Mouse (Mus musculus) embryonic stem cell, embryonic (primary cell): ENCODE data around the gene Etfa.

ENCODE experiments used
- CTCF ChIA-PET, 4 experiments: fragments of 300-600 bp in 2 of 4; fragments of 350-600 bp in 2 of 4; sonication (Branson Sonifier 250); formaldehyde crosslinking; loops; one replicate each; lab custom pipeline; 2022; ENCODE audit warnings: inconsistent platforms in 2 of 4; lab: Charles Lee
- POLR2A ChIA-PET, 4 experiments: fragments of 300-600 bp in 2 of 4; fragments of 350-600 bp in 2 of 4; sonication (Branson Sonifier 250); formaldehyde crosslinking; loops; one replicate each; lab custom pipeline; 2022; ENCODE audit warnings: antibody characterized with exemption in 4 of 4, inconsistent platforms in 1 of 4; lab: Charles Lee

Etfa gene

DNA sequence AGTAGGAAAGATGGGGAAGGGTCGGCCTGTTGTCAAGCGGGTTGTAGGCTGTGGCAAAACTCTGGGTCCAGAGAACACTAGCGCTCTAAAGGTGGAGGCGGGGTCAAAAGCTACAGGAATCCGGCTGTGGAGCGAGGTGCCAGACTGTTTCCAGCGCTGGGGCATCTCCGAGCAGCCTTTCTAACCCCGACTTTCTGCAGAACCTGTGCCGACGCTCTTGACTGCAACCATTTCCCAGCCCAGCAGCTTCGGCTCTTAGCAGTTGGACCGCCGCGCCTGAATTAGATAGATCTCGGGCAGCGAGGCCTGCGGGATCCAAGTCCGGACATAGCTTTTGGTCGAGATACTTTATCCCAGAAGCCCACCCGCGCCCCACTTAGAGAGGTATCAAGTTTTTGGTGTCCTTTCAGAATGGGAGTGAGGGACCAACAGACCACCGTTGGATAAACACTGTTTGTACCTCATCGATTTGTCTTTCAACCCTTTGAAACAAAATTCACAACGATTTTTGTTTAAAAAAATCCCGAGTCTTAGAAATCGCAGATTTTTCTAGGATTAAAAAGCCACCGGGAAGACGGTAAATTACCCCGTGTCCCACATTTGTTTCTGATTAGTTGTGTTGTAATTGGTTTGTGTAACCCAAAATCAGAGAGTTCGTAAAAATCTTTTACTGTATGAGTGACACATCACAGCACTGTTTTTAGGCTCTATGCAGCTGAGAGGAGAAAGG is 27.8 kb upstream of the Etfa start:
- POLR2A ChIA-PET = interaction anchor here in 3 of 4 experiments (0.6 to 1.5 kb wide), 4 partner anchors 9 to 502 kb away, joined by 3 to 5 read pairs (median 4); partner anchors contain the start of gene Rcn2 (in 1 of the 3)
- CTCF ChIA-PET = interaction anchor here in 1 of 4 experiments (0.6 kb wide), 1 partner anchor 1008 kb away, joined by 4 read pairs; no protein-coding TSS in a partner anchor

DNA sequence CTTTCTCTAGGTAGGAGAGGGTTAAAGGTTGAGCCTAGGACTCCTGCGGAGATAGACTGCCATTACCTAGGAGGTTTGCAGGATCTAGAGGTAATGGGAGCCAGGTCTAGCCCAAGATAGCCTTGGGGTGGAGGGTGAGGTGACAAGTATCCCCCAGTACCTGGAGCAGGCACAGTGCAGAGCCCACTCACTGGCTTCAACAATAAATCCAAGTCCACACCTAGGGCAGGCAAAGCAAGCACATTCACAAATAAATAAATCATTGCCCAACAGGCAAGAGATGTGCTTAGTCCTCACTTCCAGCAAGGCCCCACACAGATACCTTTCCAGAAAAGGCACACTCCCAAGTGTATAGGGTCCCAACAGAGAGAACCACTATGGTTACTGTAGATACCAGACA is 27.0 kb upstream of the Etfa start:
- ChIA-PET CTCF (interaction anchor here in 2 of 4 experiments (0.7 kb wide), 3 partner anchors 142 to 411 kb away, joined by 3 to 6 read pairs (median 3); no protein-coding TSS in a partner anchor), POLR2A (interaction anchor here in 1 of 4 experiments (1.2 kb wide), 1 partner anchor 14 kb away, joined by 3 read pairs; no protein-coding TSS in a partner anchor)

DNA sequence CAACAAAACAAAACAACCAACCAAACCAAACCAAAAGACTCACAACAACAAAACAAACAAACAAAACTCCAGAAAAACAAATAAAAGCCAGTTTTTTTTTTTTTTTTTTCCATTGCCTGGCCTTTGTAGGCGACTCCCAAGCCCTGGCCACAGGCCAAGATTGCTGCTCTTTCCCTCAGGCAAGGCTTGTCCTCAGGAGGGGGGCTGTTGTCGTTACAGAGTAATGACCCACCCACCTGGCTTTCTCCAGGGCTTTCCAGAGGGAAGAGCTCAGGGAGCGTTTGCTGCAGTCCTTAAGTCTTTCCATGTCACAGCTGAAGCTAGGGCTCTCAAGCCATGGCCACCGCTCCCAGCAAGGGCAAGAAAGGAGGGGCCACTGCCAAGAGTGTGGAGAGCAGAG is 26.3 kb upstream of the Etfa start, which contains the start of gene Isl2:
Isl2 (plus strand) TSS at position 296 of the 400 bp plus-strand sequence.
- ChIA-PET POLR2A (no interaction called here), CTCF (interaction anchor here in 2 of 4 experiments (0.6 to 0.7 kb wide), 4 partner anchors 56 to 412 kb away, joined by 3 to 6 read pairs (median 3); no protein-coding TSS in a partner anchor)

DNA sequence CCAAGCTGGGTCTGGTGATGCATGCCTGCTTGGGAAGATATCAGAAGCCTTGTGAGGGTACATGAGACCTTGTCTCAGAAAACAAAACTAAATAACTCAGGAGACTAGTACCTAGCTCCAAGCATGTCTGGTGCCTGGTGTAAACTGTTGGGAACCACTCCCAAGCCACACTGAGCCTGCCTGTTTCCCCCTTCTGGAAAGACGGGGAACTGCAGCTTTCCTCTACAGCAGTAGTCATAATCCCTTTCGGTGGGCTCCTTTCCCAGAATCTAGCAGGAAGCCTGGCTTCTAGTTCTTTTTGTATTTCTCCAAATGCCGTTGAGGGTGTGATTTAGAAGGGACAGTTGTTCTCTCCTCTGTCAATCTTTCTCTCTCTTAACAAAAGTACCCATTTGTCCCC is 23.9 kb upstream of the Etfa start:
- CTCF ChIA-PET = interaction anchor here (0.5 to 2.5 kb wide), 20 partner anchors 12 to 1278 kb away, joined by 3 to 12 read pairs (median 4); partner anchors contain the start of gene Scaper (in 1 of the 4)

DNA sequence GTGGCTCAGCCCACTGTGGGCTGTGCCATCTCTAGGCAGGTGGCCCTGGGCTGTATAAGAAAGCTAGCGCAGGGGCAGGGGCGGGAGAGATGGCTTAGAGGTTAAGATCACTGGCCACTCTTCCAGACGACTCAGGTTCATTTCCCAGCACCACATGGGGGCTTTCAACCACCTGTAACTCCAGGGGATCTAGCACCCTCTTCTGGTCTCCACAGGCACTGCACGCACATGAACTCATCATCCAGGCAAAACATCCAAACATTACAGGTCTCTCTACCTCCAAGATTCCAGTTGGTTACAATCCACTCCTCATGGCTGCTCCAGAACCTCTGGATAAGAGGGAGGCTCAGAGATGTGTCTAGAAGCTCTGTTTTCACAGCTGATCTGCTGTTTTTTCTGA is 13.7 kb upstream of the Etfa start:
- POLR2A ChIA-PET = interaction anchor here in 2 of 4 experiments (1.1 to 2.3 kb wide), 5 partner anchors 14 to 96 kb away, joined by 3 to 13 read pairs (median 3); partner anchors contain the start of gene Etfa (in 1 of the 2)
- CTCF ChIA-PET = interaction anchor here in 3 of 4 experiments (0.7 to 2.7 kb wide), 9 partner anchors 13 to 116 kb away, joined by 3 to 19 read pairs (median 5); partner anchors contain the start of gene Etfa (in 1 of the 3)

More for the DNA sequence above, 23.9 kb upstream of the Etfa start:
- POLR2A ChIA-PET = interaction anchor here in 3 of 4 experiments (0.5 to 1.3 kb wide), 10 partner anchors 15 to 305 kb away, joined by 3 to 4 read pairs (median 3); partner anchors contain the start of gene Etfa (in 1 of the 3)

DNA sequence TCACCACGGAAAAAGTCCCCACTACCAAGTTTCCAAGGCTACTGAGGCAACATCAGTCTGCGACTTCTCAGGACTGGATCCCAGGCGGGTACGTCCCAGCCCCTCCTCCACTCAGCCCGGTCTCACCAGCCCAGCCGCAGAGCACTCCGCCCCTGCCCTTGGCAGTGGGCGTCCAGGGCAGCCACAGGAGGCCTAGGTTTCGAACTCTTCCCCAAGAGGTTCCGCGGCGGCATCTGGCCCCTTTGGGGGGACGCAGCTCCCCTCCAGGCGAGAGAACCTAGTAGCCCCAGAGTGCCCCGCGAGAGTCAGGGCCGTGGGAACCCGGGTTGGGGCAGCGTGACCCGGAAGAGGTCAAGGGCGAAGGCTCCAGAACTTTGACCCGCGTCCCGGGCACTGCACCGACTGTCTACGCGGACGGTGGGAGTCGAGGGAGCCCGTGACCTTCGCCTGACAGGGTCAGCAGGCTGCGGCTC is 486 bp downstream of the Etfa start:
- CTCF ChIA-PET = interaction anchor here in 1 of 4 experiments (2.5 kb wide), 1 partner anchor 14 kb away, joined by 6 read pairs; no protein-coding TSS in a partner anchor

DNA sequence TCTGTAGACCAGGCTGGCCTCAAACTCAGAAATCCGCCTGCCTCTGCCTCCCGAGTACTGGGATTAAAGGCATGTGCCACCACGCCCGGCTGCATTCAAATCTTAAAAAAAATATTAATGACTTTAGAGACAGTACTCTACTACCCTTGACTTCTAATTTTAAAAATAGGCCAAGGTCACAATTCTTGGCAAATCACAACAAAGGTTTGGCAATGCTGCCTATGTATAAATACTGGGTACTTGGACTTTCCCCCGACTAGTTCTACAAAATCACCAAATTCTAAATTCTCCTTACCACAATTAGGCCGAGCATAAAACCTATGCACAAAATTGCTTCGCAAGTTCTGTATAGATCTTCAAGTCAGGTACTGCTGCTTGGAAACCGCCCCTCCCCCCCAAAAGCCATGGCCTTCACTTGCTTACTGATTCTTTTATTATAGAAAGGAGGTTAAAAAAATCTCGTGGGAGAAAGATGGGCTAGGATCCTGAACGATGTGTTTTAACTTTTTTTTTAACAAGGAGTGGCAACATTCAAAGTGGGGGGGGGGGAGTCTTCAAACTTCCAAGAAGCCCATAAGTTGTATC is 1.3 kb downstream of the Etfa start:
- CTCF ChIA-PET = no interaction called here
- POLR2A ChIA-PET = interaction anchor here in 2 of 4 experiments (0.8 to 1.7 kb wide), 5 partner anchors 9 to 642 kb away, joined by 3 to 4 read pairs (median 3); no protein-coding TSS in a partner anchor

More for the DNA sequence above, 486 bp downstream of the Etfa start:
- POLR2A ChIA-PET = interaction anchor here (0.6 to 1.9 kb wide), 27 partner anchors 9 to 1023 kb away, joined by 3 to 13 read pairs (median 3); partner anchors contain the start of gene Scaper (in 2 of the 4)

DNA sequence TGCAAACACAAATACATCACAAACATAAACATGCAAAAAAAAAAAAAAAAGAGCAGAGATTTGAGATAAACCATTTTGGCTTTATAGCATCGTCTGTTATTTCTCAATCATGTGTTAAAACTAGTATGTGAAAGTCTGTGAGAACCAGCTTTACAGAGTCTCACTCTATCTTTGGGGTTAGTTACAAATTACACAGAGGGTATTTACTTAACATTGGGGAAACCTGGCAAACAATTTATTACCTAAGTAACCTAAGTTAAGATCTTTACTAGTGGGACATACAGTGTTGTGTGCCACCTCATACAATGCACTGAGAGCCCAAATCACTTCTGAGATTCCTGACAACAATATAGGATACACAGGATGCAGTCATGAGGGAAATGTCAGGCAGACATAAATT is 2.3 kb downstream of the Etfa start:
- ChIA-PET CTCF (no interaction called here), POLR2A (interaction anchor here in 2 of 4 experiments (0.6 to 0.7 kb wide), 2 partner anchors 46 to 428 kb away, joined by 3 read pairs; partner anchors contain the start of gene Scaper (in 1 of the 2))

DNA sequence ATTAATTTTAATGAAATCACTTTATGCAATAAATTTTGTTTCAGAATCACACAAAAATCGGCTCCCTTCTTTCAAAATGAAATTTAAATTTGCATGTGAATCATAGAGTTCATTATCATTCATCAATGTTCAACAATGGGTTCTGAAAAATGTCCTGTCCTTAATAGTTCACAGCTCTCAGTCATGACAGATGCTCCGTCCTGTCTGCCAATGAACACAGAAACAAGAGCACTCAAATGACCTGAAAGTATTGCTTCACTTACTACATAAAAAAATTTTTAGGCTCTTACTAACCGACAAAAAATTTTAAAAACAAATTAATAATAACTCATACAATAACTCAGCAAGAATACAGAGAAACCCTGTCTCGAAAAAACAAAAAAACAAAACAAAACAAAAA is 3.3 kb downstream of the Etfa start:
- ChIA-PET CTCF (no interaction called here), POLR2A (interaction anchor here in 1 of 4 experiments (1.1 kb wide), 1 partner anchor 77 kb away, joined by 4 read pairs; no protein-coding TSS in a partner anchor)

DNA sequence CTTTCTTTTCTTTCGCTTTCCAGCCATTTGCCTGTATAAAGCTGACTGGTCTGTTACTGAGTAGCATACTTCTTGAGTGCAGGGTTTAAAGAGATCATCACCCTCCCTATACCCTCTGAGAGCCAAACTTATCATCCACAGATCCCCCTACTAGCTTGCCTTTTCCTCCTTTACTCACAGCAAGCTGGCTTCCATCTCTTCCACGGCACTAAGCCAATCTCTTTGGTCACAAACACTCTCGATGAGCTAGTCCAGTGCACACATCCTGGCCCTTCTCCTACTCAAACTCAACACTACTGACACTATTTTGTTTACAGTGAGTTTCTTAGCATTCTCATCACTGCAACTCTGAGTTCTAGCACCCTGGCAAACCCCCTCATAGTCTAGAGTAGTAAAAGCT is 4.1 kb downstream of the Etfa start:
- ChIA-PET POLR2A (interaction anchor here in 1 of 4 experiments (1.1 kb wide), 1 partner anchor 76 kb away, joined by 4 read pairs; no protein-coding TSS in a partner anchor), CTCF (interaction anchor here in 1 of 4 experiments (0.6 kb wide), 2 partner anchors 576 to 993 kb away, joined by 3 to 4 read pairs; no protein-coding TSS in a partner anchor)

DNA sequence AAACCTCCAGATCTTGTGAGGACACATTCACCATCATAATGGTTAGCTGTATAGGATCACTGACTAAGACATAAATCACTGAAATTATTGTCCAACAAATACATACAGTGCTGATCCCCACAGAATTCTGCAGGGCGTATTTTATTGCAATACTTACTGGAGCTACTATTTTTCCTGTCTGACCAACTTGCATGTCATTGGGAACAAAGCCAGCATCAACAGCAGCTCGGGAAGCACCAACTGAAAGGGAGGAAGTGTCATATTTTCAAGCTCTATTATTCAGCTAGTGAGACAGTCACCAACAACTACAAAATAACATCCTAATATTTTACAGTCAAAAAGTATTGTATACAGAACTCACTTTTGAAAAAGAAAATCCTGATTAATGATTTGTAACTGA is 29.9 kb downstream of the Etfa start:
- ChIA-PET CTCF (no interaction called here), POLR2A (interaction anchor here in 1 of 4 experiments (0.6 kb wide), 1 partner anchor 223 kb away, joined by 4 read pairs; no protein-coding TSS in a partner anchor)

DNA sequence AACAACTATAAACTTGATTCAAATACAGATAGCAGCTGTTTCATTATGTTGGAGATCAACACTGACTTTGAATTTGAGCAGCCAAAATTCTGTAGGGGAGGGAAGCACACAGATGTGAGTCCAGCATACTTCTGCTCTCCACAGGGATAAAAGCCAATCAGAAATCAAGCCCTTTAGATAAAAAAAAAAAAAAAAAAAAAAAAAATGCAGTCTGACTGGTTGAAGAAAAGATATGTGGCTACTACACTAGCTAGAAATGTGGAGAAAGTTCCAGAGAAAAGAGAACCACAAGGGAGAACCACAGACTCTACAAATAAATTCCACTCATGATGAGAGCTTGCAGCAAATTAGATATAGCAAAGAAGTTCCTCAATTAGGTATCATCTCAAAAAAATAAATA is 33.3 kb downstream of the Etfa start:
- CTCF ChIA-PET = no interaction called here

DNA sequence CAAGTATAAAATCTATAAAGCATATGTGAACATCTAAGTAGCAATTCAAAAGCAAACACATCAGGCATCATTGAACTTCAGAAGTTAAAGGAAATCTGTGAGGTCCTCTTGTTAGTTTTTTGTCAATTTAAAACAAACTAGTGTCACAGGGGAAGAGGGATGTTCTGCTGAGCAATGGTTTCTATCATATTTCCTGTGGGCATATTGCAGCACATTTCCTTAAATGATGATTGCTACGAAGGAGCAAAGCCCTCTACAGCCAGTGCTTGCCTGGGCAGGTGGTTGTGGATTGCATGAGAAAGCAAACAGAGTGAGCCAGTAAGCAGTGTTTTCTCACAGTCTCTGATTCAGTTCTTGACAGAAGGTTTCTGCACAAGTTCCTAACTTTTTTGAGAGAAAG is 36.0 kb downstream of the Etfa start:
- POLR2A ChIA-PET = interaction anchor here in 1 of 4 experiments (1.0 kb wide), 1 partner anchor 10 kb away, joined by 4 read pairs; no protein-coding TSS in a partner anchor

More for the DNA sequence above, 33.3 kb downstream of the Etfa start:
- POLR2A ChIA-PET = interaction anchor here in 1 of 4 experiments (0.6 kb wide), 1 partner anchor 12 kb away, joined by 7 read pairs; no protein-coding TSS in a partner anchor

DNA sequence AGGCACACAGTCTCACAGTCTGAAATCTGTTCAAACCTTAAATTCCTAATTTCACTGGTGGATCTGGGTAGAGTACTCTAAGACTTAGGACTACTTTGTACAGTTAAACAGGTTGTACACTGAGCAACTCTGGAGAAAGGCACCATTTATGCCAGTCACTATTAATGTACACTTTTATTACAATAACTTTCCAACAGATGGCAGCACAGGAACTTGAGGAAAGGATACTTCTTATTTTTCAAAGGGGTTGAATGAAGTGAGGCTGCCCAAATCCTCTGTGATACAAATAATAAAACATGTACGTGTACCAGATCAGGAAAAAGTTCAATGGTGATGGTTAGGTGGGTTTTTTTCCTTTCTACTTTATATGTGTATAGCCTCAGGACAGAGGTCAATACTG is 43.6 kb downstream of the Etfa start:
- CTCF ChIA-PET = no interaction called here
- POLR2A ChIA-PET = no interaction called here

More for the DNA sequence above, 36.0 kb downstream of the Etfa start:
- CTCF ChIA-PET = no interaction called here

DNA sequence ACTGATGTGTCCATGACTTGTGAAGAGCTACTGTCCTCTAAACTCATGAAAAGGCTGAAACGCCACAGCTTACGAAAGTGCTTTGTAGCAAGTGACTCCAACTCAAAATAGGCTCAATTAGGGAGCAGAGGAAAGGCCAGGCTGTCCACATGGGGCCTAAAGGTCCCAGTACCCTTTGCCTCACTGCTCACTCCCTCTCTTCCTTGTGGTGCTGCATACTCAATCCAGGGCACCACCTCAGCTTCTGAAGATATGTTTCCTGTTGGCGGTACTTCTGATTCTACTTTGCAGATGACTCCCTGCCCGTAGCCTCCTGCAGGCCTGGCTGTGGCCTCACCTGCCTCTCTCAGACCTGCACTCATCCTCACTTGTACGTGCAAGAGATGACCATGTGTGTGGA is 58.7 kb downstream of the Etfa start:
- ChIA-PET CTCF (interaction anchor here in 1 of 4 experiments (0.6 kb wide), 2 partner anchors 45 to 1904 kb away, joined by 3 to 14 read pairs; no protein-coding TSS in a partner anchor), POLR2A (interaction anchor here in 2 of 4 experiments (0.8 to 1.4 kb wide), 3 partner anchors 13 to 59 kb away, joined by 3 to 5 read pairs (median 4); partner anchors contain the start of gene Etfa (in 1 of the 2))

DNA sequence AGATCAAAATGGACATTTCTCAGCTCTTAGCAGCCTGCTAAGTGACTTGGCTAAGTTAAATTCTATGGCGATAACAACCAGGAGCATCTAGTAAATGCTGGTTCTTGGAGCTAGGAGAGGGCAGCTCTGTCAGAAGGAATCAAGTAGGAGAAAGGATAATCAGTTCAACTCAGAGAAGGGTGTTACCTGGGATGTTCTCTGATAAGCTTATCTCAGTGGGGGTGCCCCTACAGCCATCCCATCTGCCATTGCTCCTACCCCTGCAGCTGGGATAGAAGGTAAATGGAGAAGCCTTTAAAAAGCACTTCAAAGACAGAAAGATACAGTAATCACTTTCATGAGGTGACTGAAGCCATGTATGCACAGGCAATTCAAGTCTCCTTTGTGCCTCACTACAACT is 59.1 kb downstream of the Etfa start:
- CTCF ChIA-PET = interaction anchor here in 1 of 4 experiments (0.6 kb wide), 2 partner anchors 44 to 1905 kb away, joined by 3 to 14 read pairs; no protein-coding TSS in a partner anchor
- POLR2A ChIA-PET = interaction anchor here in 2 of 4 experiments (0.6 to 1.3 kb wide), 4 partner anchors 13 to 59 kb away, joined by 3 to 4 read pairs (median 3); partner anchors contain the start of gene Etfa (in 1 of the 2)

DNA sequence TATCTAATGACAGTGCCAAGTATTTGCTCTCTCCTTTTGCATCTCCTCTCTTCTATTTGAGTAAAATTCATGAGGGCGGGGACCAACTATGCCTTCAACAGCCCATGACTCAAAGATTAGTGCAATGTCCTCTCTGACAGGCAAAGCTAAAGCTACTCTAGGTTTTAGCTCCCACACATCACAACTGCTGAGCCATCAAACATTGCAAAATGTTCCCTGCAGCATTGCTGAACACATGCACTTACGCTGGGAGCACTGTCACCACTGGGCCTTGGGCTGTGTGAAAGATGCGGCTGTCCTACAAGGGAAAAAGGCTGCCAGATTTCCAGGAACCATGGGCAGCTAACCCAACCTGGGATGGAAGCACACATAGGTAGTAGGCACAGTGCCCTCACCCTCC is 60.6 kb downstream of the Etfa start:
- ChIA-PET POLR2A (interaction anchor here in 1 of 4 experiments (0.8 kb wide), 1 partner anchor 51 kb away, joined by 3 read pairs; no protein-coding TSS in a partner anchor), CTCF (interaction anchor here in 1 of 4 experiments (1.4 kb wide), 1 partner anchor 22 kb away, joined by 6 read pairs; no protein-coding TSS in a partner anchor)
